Mouse (Mus musculus) naive thymus-derived CD4-positive, alpha-beta T cell, adult 2 months (primary cell): ENCODE results near the gene Sash1.
A peak's percentile ranks its signal among the peaks of the same experiment; 100 is the strongest.

Experiments used
- DNase-seq: peaks from one replicate; pipeline ENCODE4 v3.0.0-alpha.2; 2011; ENCODE audit warnings: low read depth

Gene Sash1

DNA sequence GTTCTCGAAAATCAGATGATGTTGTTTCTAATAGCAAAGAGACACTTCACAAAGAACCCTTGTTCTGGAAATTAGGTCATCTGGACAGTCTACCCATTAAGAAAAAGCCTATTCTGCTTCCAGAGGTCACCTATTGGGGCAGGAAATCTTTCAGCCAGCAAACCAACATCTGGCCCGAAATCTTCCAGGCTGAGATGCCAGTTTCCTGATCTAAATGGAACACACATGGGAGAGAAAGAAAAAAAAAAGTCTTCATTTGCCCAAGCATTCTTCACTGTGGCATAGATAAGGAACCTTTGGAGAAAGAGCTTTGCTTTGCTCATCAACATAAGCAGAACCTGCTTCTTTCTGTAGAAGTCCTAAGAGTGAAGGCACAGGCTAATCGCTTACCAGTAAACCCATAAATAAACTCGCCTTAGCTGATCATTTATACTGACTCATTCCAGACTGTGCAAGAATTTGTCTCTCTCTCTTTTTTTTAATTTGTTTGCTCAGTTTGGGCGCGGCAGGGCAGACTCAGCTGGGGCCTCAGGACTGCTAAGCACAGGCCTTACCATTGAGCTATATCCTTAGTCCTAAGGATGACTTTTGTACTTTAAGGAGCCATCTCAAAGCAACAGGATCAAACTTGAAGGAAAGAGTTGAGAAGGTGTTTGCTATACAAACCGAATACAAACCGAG, 13.1 kb upstream of the Sash1 start:
- DNase-seq, result no peak

DNA sequence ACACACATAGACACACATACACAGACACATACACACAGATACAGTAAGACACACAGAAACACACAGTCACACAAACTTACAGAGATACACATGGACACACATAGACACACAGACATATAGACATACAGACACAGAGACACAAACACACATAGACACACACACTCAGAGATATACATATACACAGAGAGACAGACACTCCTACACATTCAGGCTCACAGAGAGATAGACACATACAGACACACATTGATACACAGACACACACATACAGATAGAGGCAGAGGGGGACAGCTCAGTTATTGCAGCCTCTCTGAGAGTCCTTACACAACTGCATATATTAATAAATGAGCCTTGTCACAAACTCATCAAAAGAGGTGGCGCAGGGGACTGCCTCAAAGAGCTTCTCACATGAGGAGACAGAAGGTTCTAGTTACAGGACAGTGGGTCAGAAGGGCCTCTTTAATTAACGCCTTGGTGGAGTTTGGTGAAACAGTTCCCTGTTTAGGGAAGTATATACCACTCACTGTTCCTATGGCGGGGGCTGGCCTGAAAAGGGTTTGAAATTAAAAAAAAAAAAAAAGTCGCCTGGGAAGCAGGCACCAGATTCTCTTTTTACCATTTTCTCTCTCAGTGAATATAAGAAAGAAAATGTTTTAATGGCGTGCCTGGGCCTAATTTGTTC, 12.4 kb upstream of the Sash1 start:
- no peak for DNase-seq

DNA sequence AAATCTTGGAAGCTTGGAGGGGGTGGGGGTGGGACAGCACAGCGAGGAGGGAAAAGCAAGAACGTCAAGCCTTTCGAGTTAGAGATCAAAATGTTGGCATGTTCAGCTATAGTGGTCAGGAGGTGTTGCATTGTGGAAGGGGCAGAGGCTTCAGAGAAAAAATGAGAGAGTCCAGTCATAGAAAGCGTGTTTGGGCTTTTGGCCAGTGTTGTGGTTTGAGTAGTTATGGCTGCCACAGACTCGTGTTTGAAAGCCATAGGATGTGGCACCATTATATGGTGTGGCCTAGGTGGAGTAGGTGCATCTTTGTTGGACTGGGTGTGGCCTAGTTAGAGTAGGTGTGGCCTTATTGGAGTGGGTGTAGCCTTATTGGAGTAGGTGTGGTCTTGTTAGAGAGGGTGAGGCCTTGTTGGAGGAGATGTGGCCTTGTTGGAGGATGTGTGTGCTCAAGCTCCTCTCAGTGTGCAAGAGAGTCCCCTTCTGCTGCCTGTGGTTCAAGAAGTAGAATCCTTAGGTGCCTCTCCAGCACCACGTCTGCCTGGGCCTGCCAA, 9.2 kb upstream of the Sash1 start:
- no peak for DNase-seq

DNA sequence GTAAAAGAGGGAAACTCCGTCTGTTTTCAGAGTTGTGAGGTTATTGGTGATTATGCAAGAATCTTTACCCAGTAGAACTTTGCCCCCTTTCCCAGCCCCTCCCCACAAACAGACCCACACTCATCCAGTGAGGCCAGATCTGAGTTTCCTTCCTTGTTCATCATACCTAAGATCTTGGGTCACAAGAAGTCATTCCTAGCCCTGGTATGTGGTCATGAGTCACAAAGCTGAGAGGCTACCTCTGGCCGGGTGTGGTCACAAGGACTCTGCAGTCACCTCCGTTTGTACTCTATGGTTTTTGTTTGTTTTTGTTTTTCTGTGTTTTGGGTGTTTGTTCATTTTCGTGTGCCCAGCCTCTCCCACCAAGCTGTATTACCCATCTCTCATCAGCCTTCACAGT, 4.6 kb upstream of the Sash1 start:
- DNase-seq, result no peak

DNA sequence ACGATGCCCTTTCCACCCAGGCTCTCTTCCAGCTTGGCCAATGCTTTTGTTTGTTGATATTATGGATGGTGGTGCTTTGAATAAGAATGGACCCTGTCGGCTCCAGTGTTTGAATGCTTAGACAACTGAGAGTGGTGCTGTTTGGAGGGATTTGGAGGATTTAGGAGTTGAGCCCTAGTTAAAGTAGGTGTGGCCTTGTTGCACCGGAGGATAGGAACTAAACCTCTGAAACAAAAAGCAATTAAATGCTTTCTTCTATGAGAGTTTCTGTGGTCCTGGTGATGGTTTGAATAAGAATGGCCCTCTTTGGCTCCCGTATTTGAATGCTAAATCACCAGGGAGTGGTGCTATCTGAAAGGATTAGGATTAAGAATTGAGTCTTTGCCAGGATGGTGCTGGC, 3.5 kb upstream of the Sash1 start:
- no peak for DNase-seq

DNA sequence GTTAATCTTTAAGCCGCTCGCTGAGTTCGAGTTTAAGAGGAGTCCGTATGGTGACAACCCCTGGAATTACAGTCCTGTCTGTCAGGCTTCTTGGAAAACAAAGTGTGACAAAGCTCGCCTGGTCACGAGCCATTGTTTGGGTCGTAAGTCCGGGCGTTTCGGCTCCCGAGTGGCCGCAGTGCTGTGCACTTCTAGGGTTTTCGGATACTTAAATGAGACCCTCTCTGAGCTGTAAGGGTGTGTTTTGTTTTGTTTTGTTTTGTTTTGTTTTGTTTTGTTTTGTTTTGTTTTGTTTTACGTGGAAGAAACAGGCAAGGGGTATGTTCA, 621 bp upstream of the Sash1 start:
- no peak for DNase-seq

DNA sequence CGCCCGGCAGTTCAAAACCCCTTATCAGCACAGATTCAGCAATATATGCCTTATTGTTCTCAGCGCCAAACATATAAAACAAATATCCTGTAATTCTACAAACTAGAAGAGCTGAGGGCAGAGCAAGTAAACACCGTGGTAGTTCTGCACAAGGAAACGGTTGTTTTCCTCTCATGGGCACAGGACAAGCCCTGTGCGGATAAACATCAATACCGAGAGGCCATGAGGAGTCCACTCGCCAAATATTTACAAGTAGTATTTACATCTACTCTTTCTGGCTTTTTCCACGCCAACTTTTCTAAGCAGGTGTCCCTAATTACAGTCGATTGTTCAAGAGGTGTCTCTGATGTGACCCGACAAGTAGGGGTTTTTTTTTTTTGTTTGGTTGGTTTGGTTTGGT, 669 bp downstream of the Sash1 start:
- no peak for DNase-seq

DNA sequence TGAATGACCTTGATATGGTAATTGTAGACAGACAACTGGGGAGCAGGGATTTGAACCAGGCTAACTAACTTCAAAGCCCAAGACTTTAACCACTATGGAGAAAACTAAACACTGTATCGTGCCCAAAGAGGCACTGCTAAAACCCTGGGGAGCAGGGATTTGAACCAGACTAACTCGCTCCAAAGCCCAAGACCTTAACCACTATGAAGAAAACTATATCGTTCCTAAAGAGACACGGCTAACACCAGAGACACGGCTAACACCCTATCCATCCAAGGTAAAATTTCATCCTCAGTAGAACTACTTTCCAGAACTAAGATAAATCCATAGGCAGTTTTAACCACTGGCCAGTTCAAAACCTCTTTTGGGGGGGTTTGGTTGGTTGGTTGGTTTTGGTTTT, 1.3 kb downstream of the Sash1 start:
- DNase-seq, result no peak

DNA sequence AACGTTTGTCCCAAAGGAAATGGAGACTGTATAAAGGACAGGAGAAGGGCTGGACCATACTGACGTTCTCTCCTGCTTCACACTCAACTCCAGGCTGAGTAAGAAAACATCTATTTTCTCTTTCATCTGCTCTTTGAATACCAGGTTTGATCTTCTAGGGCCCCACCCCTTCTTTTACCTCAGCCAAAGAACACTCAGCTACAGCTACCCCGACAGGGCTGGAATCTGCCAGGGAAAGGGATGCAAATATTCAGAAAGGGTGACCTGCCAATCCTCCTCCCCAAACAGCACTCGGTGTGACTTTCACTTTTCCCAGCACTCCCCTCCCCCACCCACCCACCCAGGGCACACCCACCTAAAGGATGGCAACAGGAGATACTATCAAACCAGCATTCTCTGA, 2.2 kb downstream of the Sash1 start:
- no peak for DNase-seq

DNA sequence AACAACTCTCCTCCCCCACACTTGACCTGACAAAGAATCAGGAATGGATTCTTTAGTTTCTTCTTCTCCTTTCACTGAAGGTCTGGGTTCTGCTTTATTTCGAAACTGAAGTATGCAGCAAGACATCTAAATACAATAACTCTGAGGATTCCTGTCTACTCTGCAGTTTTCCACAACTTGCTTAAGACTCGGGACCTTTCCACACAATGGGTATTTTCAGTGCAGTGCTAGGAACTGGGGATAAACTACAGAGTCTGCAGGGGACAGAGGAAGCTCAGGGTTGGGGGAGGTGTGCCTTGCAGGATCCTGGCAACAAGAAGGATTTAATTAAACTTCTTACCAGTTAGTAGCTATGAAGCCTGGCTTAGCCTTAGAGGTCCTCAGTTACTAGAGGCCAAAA, 4.1 kb downstream of the Sash1 start:
- no peak for DNase-seq

DNA sequence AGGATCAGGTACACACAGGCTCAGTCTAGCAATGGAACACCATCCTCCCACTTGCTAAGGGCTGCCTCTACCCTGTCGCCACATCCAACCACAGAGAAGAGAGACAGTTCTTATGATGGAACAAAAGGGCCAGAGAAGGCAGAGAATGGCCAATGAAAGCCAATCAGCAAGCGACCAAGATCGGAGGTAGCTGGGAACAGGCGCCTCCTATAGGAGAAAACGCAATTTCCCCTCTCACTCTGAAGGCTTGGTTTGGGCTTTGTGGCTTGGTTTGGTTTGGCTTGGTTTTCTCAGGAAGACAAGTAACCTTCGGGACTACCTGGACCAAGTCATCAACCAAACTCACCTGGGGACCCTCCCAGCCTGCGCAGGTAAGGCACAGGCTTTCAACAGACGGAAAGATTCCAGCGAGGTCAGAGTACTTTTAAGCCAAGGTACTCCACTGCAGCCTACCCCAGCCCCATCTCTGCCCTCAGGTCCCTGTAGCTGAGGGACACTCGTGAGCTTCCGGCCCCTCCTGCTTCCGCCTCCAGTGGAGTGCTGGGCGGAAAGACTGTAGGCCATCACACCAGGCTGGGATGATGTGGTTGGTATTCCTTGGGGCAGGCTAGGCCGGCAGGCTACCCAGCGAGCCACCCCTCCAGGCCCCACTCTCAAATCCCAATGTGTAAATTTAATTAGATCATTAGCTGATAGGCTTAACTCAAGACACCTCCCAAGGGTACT, 4.8 kb downstream of the Sash1 start:
- no peak for DNase-seq

DNA sequence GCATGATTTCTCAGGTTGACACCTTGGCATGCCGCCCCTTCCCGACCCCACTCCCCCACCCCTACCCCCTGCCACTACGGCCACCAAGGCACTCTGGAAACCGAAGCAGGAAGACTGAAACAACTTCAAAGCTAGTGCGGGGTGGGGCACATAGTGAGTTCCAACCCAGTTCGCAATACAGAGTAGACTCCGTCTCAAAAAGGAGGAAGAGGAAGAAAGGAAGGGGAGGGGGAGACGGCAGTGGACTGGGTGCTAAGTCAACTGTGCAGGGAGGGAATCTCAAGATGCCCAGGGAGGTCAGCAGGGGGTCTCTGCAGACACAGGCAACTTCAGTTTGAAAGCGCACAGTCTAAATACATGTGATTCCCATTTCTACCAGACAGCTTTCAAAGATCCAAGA, 7.0 kb downstream of the Sash1 start:
- DNase-seq, result no peak

DNA sequence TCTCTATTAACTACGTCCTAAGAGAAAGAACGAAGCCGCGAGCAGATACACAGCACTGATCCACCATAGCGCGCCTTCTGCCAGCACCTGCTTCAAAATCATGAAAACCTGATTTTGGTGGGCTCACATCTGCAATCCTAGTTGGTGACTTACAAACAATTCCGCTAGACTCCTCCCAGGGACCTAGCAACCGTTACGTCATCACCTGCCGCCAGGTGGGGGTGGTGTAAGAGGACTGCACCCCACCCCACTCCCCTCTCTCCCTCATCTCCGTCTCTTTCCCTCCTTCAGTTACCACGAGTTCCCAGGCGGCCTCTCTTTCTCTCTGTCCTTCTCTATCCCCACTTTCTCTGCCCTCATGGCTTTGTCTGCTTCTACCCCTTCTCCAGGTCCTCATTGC, 7.5 kb downstream of the Sash1 start:
- DNase-seq, result no peak

DNA sequence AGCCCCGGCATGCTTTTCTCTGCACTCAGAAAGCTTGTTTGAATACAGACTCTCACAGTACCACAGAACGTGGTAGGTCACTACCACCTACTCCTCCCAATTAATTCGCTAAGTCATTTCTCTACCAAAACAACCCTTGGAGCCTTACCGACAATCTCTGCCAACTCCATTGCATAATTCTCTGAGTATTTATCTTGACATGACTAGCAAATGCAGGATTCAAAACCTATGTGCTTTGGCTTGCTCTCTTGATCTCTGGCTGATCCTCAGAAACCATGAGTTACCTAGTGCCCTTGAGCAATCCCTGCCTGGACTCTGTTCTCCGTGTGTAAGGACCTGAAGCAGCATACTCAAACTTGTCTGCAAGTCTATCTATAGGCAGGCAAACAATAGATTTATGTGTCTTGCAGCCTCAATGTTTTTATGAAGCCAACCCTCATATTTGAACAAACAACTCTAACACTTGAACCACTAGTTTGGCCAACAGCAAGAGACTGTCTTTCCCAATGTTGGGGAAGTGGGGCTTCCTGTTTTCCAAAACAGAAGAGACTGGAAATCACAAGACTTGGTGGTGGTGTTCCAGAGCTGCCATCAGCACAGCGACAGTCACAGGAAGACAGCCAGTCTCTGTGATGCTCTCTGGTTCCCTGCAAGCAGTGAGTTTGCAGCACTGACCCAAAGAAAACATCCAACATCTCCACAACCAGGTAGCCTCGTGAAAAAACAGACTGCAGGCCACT, 12.1 kb downstream of the Sash1 start:
- no peak for DNase-seq

DNA sequence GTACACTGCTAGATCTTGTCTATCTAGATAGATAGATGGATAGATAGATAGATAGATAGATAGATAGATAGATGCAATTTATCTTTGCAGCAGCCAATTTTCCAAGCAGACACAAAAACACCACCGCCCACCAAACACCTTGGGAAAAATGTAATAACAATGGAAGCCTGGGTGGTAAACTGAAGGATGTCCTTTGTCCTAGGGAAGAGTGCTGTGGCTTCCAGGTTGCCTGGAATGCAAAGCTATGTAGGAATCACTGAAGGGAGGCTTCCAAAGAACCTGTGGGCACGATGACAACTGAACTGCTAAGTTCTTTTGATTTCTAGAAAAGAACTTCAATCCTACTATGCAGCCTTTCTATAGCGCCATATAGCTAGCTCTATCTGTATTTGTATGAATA, 13.1 kb downstream of the Sash1 start:
- no peak for DNase-seq

DNA sequence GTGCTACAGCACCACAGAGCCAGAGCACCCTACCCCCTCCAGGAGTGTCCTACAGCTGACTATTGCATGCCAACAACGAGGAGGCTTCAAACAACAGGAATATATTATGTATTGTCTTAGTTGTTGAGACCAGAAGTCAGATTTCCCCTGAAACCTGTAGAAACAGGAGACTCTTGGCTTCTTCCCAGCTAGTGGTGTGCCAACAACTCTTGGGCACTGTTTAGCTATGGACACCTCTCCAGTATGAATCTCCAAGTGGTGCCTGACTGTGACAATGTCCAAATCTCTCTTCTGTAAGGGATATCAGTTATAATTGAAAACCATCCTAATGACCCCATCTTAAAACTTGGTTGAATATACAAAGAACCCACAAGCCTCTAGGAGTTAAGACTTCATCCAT, 13.9 kb downstream of the Sash1 start:
- DNase-seq, result no peak

DNA sequence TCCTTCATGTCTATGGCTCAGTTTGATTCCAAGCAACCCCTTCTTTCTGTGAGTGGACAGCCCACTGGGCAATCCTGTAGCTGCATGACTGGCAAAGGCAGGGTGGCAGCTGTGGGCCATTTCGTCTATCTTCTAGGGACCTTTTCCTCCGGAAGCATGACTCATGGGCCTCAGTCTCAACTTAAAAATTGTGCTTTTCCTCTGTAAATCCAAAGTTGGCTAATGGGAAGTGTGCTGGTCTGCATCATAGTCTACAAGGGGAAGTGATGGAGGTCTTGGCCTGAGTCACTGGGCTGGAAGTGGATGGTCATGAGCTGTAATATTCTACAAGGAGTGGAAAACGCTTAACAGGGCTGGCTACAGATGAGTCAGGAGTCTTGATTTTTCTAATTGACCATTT, 15.5 kb downstream of the Sash1 start:
- no peak for DNase-seq

DNA sequence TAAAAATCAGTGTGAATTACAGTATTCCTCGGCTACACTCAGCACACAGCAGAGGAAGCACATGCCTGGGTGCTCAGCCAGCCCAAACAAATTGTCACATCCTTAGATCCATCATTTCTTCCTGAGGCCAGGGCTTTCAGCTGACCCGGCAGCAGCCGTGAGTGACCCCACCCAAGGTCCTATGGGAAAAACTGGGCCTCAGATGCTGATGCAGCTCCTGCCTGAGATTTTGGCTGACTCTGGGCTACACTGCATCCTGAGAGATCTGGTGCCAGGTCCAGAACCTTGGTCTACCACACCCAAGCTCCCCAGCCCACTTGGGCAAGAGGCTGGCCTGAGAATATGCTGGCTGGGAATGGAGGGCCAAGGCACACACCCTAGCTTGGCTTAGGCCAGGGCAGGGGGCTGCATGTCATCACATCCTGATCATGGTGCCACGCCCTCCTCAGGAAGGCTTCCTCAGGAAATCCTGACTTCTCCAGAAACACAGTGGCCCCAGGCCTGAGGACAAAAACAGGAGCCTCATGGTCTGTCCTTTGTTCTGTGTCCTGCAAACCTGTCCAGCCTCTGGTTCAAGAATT, 19.7 kb downstream of the Sash1 start:
- no peak for DNase-seq

DNA sequence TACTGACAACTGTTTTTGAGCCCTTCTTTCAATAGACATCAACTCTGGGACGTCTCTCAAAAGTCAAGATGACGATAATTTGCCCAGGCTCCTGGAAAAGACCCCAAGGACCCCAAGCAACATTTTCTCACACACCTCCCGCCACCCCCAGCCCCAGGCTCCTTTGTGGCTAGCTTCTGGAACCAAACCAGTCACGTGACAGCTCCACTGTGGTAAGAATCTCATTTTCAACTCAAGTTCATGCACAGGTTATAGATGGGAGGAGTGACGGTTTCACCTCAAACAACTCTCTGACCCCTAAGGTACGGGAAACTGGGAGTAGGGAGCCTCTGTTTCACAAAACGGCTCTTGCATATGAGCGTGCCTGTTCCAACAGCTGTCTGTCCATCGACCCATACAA, 25.2 kb downstream of the Sash1 start:
- DNase-seq, result peak; percentile 4

DNA sequence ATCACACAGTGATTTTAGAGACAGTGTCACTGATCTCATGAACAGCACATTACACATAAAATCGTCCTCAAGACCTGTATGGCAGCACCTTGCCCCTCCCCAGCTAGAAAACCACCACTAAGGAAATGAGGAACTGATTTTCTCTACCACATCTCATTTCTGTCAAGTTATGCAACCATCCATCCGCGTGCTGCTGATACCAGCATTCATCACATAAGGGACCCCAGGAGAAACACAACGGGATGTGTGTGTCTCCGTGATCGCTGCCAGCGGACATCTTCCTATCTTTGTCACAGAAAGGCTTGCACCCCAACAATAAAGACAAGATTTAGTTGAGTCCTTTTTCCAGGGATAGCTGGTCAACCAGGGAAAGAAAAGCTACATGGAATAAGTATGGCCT, 27.2 kb downstream of the Sash1 start:
- DNase-seq, result no peak

DNA sequence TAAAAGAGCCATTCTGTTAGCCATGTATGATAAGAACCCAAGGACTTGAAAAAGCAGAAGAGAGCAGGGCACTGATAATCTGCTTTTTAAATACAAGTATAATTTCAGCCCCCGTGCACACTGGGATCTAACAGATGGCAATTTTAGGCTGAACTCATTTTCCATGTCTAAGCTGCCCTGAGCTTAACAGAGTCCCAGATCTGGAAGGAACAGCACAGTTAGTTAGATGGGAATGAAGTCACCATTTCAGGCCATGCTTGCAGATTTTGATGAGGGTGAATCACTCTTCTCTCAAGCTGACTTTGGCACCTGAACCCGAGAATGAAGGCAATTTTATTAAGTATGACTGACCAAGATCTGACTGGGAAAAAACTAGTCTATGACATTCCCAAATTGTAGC, 28.9 kb downstream of the Sash1 start:
- no peak for DNase-seq

DNA sequence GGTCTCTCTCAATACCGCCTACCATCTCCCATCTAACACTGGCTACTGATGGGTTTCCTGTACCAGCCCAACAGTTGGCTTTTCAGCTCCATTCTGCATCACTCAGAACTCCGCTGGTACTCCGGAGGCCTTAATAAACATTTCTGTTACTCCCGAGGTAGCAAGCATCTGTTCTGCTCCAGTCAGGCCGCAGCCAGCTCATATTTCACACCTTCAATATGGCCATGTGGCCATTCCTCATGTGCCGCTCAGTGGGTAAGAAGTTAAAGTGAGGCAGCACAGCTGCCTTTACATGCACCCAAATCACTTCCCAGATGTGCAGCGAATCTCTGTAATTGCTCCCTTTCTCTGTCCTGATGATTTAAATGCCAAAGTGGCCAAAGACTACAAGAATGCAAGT, 32.5 kb downstream of the Sash1 start:
- DNase-seq, result no peak
